Mouse (Mus musculus) limb, embryonic 11.5 days (tissue): ENCODE measurements around the gene Poldip2. TPM values are rescaled to one million over a fixed set of nuclear protein-coding genes. Genes with fewer than 3 reads are reported as not detected.

Experiments
- ATAC-seq: fragments of 200-750 bp; cut with Nextera tagmentation; 2 replicates; pipeline ENCODE4 v1.8.0; 2017; ENCODE audit warnings: low read depth; ENCODE audit not compliant: insufficient number of reproducible peaks, low FRiP score, low TSS enrichment
- DNase-seq: peaks from one replicate; pipeline ENCODE4 v3.0.0-alpha.2; 2015; ENCODE audit warnings: low spot score
- H3K27ac ChIP-seq: fragments of 300-500 bp; sonication (generic); replicated peaks from 2 replicates; pipeline ENCODE4 v1.5.1; 2014; ENCODE audit warnings: low read depth, mild to moderate bottlenecking, low read length
- H3K27me3 ChIP-seq: fragments of 300-500 bp; sonication (generic); 2 replicates; pipeline ENCODE4 v1.6.1; 2014; ENCODE audit warnings: mild to moderate bottlenecking, low read length, mixed read lengths; ENCODE audit not compliant: control insufficient read depth, insufficient read depth
- H3K36me3 ChIP-seq: fragments of 300-500 bp; sonication (generic); 2 replicates; pipeline ENCODE4 v1.6.1; 2014; ENCODE audit warnings: mild to moderate bottlenecking, low read length, moderate library complexity, mixed read lengths; ENCODE audit not compliant: control insufficient read depth, insufficient read depth
- H3K4me1 ChIP-seq: fragments of 300-500 bp; sonication (generic); 2 replicates; pipeline ENCODE4 v1.6.1; 2014; ENCODE audit warnings: low read length, mixed read lengths; ENCODE audit not compliant: control insufficient read depth, insufficient read depth
- H3K4me2 ChIP-seq: fragments of 300-500 bp; sonication (generic); 2 replicates; pipeline ENCODE4 v1.6.1; 2014; ENCODE audit warnings: low read depth, mild to moderate bottlenecking, moderate library complexity; ENCODE audit not compliant: severe bottlenecking
- H3K4me3 ChIP-seq: fragments of 300-500 bp; sonication (generic); 2 replicates; pipeline ENCODE4 v1.5.1; 2014; ENCODE audit warnings: low read depth, low read length
- H3K9ac ChIP-seq: fragments of 300-500 bp; sonication (generic); 2 replicates; pipeline ENCODE4 v1.6.1; 2014; ENCODE audit warnings: mild to moderate bottlenecking, low read length
- H3K9me3 ChIP-seq: fragments of 300-500 bp; sonication (generic); 2 replicates; pipeline ENCODE4 v1.6.1; 2016; ENCODE audit warnings: low read length; ENCODE audit not compliant: control insufficient read depth
- WGBS: fragments of 180-500 bp; shearing (Covaris S2); extraction: QIAGEN DNeasy Blood & Tissue Kit; methylation state at CpG from one replicate; pipeline ENCODE4 v1.1.7; 2014; 5-methylcytosine and 5-hydroxymethylcytosine counted together
- polyA plus RNA-seq: library from polyadenylated mRNA; unstranded; fragments of >200 nt; fragmentation: Nextera tagmentation; extraction: Ambion mirVana; gene quantifications from 2 replicates; pipeline ENCODE4 v1.2.1, GENCODE M21; 2014

Gene Poldip2
- polyA plus RNA-seq, 1 experiment from 2014 or later, result 164 TPM

- Histone ChIP-seq H3K9ac (no peak overlapping the region), H3K36me3 (peaks cover 13% of the 10 kb centered on the region), H3K4me1 (peaks cover 7% of the 10 kb centered on the region), H3K27ac (no peak overlapping the region), H3K4me3 (no peak overlapping the region), H3K9me3 (no peaks in the 10 kb centered on the region), H3K4me2 (no peak overlapping the region), H3K27me3 (no peaks in the 10 kb centered on the region)
- DNase-seq (no peak), ATAC-seq (no peak)
- 84% methylated on average over 5 of the region's 5 CpGs for WGBS
Observed at GRCm38 (mm10) chr11:78509148-78509547, 2.8 kb upstream of the Poldip2 start.

- Histone ChIP-seq H3K27ac (no peak overlapping the region), H3K9me3 (no peaks in the 10 kb centered on the region), H3K9ac (no peak overlapping the region), H3K36me3 (peaks cover 29% of the 10 kb centered on the region), H3K4me2 (peak overlapping the region; percentile 88), H3K27me3 (no peaks in the 10 kb centered on the region), H3K4me3 (peak overlapping the region; percentile 94; the same call in 1 of the 2 replicates), H3K4me1 (peaks cover 7% of the 10 kb centered on the region)
- 78% methylated on average over 3 of the region's 3 CpGs for WGBS
- ATAC-seq (no peak), DNase-seq (no peak)
Observed at GRCm38 (mm10) chr11:78513106-78513790, 1.3 kb downstream of the Poldip2 start.

GRCm38 (mm10) chr11:78515549-78516325, 3.7 kb downstream of the Poldip2 start:
- DNase-seq (peak; percentile 40), ATAC-seq (no peak)
- 61% methylated on average over 2 of the region's 2 CpGs for WGBS
- Histone ChIP-seq H3K9ac (no peak overlapping the region), H3K9me3 (no peaks in the 10 kb centered on the region), H3K36me3 (peaks cover 34% of the 10 kb centered on the region), H3K27ac (no peak overlapping the region), H3K4me3 (no peak overlapping the region), H3K4me2 (no peak overlapping the region), H3K4me1 (peaks cover 7% of the 10 kb centered on the region), H3K27me3 (no peaks in the 10 kb centered on the region)

- Histone ChIP-seq H3K9me3 (no peaks in the 10 kb centered on the region), H3K27ac (no peak overlapping the region), H3K36me3 (peaks cover 46% of the 10 kb centered on the region), H3K9ac (no peak overlapping the region), H3K4me1 (no peaks in the 10 kb centered on the region), H3K4me3 (no peak overlapping the region), H3K4me2 (no peak overlapping the region), H3K27me3 (no peaks in the 10 kb centered on the region)
- WGBS, result 95% methylated on average over 10 of the region's 10 CpGs
- DNase-seq (no peak), ATAC-seq (no peak)
Observed at GRCm38 (mm10) chr11:78518931-78519330, 6.9 kb downstream of the Poldip2 start.

- Histone ChIP-seq H3K36me3 (peaks cover 42% of the 10 kb centered on the region), H3K4me3 (no peak overlapping the region), H3K4me1 (no peaks in the 10 kb centered on the region), H3K4me2 (no peak overlapping the region), H3K27ac (no peak overlapping the region), H3K27me3 (no peaks in the 10 kb centered on the region), H3K9ac (no peak overlapping the region), H3K9me3 (no peaks in the 10 kb centered on the region)
- DNase-seq (no peak), ATAC-seq (no peak)
- 92% methylated on average over 3 of the region's 3 CpGs for WGBS
Observed at GRCm38 (mm10) chr11:78521880-78522279, 9.9 kb downstream of the Poldip2 start.

- Histone ChIP-seq H3K4me1 (no peaks in the 10 kb centered on the region), H3K9ac (no peak overlapping the region), H3K4me2 (no peak overlapping the region), H3K27ac (no peak overlapping the region), H3K36me3 (peaks cover 44% of the 10 kb centered on the region), H3K27me3 (no peaks in the 10 kb centered on the region), H3K9me3 (no peaks in the 10 kb centered on the region), H3K4me3 (no peak overlapping the region)
- 89% methylated on average over 1 of the region's 1 CpGs for WGBS
- ATAC-seq (no peak), DNase-seq (no peak)
Observed at GRCm38 (mm10) chr11:78522481-78522997, 10.5 kb downstream of the Poldip2 start.

GRCm38 (mm10) chr11:78523241-78523955, 11.4 kb downstream of the Poldip2 start:
- Histone ChIP-seq H3K4me3 (no peak overlapping the region), H3K4me2 (no peak overlapping the region), H3K9me3 (no peaks in the 10 kb centered on the region), H3K27ac (no peak overlapping the region), H3K9ac (no peak overlapping the region), H3K36me3 (peaks cover 46% of the 10 kb centered on the region), H3K27me3 (no peaks in the 10 kb centered on the region), H3K4me1 (no peaks in the 10 kb centered on the region)
- WGBS, result 91% methylated on average over 9 of the region's 9 CpGs
- ATAC-seq, result no peak
- DNase-seq, result no peak

- Histone ChIP-seq H3K27ac (no peak overlapping the region), H3K27me3 (no peaks in the 10 kb centered on the region), H3K9ac (no peak overlapping the region), H3K4me3 (no peak overlapping the region), H3K4me1 (no peaks in the 10 kb centered on the region), H3K4me2 (no peak overlapping the region), H3K9me3 (no peaks in the 10 kb centered on the region), H3K36me3 (peaks cover 47% of the 10 kb centered on the region)
- DNase-seq (no peak), ATAC-seq (no peak)
- 90% methylated on average over 2 of the region's 2 CpGs for WGBS
Observed at GRCm38 (mm10) chr11:78524838-78525237, 12.8 kb downstream of the Poldip2 start.
